Mouse (Mus musculus): ENCODE measurements around the gene Arl14.
A peak's percentile ranks its signal among the peaks of the same experiment; 100 is the strongest.
"Not testable (repeated sequence)": the region's sequence is repeated elsewhere in the genome, so short reads cannot be mapped to it uniquely, and the experiment has no call there.

Arl14 gene

GRCm38 (mm10) chr3:69214566-69214965 is 7.7 kb upstream of the Arl14 start:
- DNase-seq, result no peak

DNA sequence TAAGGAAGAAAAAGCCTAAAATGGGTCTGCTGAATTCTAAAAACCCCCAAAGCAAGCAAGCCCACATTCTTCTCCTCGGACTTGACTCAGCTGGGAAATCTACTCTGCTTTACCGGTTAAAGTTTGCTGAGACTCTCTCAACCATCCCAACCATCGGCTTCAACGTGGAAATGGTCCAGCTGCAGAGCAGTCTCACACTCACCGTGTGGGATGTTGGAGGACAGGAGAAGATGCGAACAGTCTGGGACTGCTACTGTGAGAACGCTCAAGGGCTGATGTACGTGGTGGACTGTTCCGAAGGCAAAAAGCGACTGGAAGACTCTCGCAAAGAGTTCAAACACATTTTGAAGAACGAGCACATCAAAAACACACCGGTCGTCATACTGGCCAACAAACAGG is 282 bp downstream of the Arl14 start:
- no peak for DNase-seq

- DNase-seq, result no peak
Measured at GRCm38 (mm10) chr3:69222987-69223386, 768 bp downstream of the Arl14 start.

GRCm38 (mm10) chr3:69223666-69224065 is 1.4 kb downstream of the Arl14 start:
- DNase-seq, result no peak

DNA sequence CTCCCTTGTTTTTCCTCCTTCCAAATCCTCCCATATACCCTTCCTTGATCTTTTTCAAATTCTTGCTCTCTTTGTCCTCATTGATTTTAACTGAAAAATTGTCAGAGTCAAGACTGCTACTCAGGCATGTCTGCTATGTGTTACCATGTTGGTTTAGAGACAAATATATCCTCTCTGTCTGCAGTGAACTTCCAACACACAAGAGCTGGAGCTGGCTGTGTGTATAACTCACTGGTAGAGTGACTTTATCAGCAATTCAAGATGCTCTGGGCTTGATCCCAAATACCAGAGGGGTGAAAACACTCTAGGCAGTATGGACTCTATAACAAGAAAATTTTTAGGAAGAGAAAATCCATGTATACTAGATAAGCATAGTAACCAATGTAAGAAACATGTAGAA is 2.8 kb downstream of the Arl14 start:
- DNase-seq, result no peak

GRCm38 (mm10) chr3:69226496-69226895 is 4.3 kb downstream of the Arl14 start:
- DNase-seq, result no peak

DNA sequence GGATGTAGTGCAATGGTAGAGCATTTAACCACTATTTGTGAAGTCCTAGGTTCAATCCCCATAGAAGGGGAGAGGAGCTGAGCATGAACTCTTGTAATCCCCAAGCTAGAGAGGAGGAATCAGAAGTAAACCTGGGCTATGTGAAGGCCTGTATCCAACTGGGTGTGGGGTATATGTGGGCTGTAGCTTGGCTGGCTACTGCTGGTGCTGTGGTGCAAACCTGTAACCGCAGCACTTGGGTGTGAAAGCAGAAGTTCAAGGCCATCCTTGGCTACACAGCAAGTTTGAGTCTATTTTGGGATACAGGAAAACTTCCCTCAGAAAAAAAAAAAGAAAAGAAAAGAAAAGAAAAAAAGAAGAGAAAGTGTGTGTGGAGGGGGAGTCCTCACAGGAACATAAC is 5.8 kb downstream of the Arl14 start:
- no peak for DNase-seq

DNA sequence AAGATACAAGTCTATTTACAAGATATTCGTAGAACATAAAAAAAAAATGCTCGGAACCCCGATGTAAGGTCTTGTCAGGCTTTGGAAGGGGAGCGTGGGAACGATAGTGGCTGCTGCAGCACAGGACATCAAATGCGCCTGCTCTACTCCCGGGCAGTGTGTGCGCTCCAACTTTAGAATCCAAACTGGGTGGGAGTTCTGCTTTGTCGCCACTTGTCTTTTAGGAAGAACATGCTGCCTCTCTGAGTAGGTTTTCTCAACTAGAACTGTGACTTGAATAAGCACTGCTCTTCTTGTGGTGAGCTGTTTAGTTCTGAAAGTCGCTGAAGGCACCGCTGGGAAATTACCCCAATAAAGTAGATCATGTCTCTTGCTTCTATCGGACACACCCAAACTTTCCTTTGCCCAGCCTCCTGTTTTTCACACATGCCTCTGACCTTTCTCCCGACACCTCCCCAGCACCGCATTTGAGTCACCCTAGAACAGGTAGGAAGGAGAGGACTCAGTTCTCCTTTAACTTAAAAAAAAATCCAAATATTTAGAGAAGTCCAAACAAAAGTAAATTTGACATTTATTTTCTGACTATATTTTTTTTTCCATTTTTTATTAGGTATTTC is 9.4 kb downstream of the Arl14 start:
- no peak for DNase-seq

- DNase-seq, result not testable (repeated sequence)
Measured at GRCm38 (mm10) chr3:69233552-69234189, 11.5 kb downstream of the Arl14 start.

- DNase-seq, result no peak
Measured at GRCm38 (mm10) chr3:69234525-69234924, 12.3 kb downstream of the Arl14 start.

GRCm38 (mm10) chr3:69235806-69236205 is 13.6 kb downstream of the Arl14 start:
- DNase-seq, result no peak

DNA sequence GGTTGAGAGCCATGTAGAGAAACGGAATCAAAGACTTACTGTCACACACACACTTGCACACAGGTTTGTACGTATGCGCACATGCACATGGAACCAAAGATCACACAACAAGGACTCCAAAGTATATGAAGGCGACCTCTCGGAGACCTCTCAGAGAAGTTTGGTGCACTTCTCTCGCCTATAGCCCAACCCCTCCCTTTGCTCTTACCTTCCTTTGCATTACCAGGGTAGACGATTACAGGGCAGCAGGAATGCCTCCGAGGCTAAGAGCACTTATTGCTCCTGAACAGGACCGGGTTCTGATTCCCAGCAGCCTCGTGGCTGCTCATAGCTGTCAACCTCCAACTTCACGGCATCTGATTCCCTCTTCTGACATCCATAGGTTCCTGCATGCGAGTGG is 14.3 kb downstream of the Arl14 start:
- no peak for DNase-seq

DNA sequence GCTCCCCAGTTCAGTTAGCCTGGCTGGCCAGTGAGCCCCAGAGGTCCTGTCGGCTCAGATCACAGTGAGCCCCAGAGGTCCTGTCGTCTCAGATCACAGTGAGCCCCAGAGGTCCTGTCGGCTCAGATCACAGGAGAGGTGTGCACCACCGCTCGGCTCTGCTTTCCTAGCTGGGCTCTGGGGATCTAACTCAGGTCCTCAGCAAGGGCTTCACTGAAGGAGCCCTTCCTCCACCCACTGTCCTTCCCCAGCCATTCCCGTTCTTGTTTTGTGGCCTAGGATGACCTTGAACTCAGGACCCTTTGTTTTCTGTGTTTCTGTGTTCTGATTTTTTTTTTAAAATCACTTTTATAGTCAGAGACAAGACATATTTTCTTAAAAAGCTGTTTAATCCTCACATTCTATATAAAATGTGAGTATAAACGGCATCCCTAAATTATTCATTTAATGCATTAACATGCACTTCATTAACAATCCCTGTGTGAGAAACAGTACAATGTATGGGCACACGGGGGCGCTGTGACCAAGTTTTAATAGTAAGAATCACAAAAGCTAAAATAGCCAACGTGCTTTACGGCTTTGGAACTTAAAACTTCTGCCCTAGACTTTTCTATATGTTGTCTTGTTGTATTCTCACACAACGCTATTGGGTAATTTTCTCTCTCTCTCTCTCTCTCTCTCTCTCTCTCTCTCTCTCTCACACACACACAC is 16.1 kb downstream of the Arl14 start:
- peak; percentile 79 to 85 for DNase-seq

- DNase-seq, result no peak
Measured at GRCm38 (mm10) chr3:69239246-69239645, 17.0 kb downstream of the Arl14 start.

GRCm38 (mm10) chr3:69241020-69241419 is 18.8 kb downstream of the Arl14 start:
- no peak for DNase-seq

DNA sequence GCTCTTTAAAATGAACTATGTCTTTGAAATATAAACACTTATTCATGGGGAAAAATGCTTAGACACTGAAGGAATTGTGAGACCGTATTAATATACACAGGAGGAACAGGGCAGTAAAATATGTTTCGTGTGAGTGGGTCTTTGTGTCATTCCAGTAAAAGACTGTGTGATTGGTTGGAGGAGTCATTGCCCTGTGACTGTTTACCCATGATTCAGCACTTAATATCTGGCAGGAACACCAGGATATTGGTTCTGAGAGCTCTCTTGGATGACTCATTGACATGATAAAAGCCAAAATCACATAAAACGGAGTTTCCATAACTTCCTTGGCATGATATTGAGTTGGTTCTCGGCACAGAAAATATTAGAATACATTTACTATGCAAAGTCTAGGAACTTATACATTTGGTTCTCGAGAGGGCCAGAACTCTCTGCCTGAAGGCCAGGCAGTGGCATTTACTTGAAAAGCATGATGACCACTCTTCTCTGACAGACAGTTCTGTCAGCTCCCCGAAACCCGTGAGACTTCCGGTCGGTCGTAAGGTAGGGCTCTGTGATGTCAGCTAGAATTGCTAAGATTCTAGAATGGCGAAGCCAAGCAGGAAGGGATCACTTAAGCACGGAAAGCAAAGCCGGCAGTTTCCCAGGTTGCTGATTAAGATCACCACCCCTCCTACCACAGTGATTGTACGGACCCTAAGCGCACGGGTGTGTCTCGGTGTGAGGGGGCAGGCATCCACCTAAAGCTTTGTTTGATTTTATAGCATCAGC is 31.1 kb downstream of the Arl14 start:
- no peak for DNase-seq

GRCm38 (mm10) chr3:69254676-69255075 is 32.5 kb downstream of the Arl14 start:
- no peak for DNase-seq

DNA sequence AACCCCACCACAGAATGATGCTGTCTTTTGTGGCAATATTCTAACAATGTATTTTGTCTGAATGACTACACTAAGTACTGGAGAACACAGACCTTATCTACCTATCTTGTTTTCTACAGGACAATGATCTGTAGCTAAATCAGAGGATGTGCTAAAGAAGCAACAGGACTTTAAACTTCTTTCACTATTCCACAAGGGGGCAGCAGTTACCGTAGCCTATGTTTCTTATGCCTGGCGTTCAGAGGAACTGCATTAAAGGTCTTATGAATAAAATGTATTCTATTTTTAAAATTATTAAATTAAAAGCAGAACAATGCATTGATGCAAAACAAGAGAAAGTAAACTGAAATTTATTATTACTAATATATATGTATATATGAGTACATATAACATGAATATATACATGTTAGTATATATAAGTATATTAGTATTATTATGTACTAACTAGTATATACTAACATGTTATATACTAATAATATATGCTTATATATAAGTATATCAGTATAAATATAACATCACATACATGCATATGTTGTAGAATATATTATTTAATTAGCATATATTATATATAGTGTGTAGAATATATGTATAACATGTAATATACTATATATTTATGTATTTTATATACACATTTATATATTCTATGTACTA is 35.0 kb downstream of the Arl14 start:
- peak; percentile 73 to 78 for DNase-seq

GRCm38 (mm10) chr3:69263010-69263643 is 40.9 kb downstream of the Arl14 start:
- DNase-seq, result peak; percentile 63 to 66

- not testable (repeated sequence) for DNase-seq
Measured at GRCm38 (mm10) chr3:69264299-69264698, 42.1 kb downstream of the Arl14 start.

GRCm38 (mm10) chr3:69271812-69272211 is 49.6 kb downstream of the Arl14 start:
- DNase-seq, result peak; percentile 60 to 61

Measured in cerebellum, postnatal 14 days (tissue).